Mouse (Mus musculus) limb, embryonic 13.5 days (tissue): ENCODE results near the gene Lrsam1. TPM values are rescaled to one million over a fixed set of nuclear protein-coding genes. Genes with fewer than 3 reads are reported as not detected.

Experiments used
- ATAC-seq: fragments of 200-750 bp; cut with Nextera tagmentation; 2 replicates; pipeline ENCODE4 v1.8.0; 2017; ENCODE audit warnings: low read depth, moderate number of reproducible peaks, moderate TSS enrichment; ENCODE audit not compliant: low FRiP score
- H3K27ac ChIP-seq: fragments of 300-500 bp; sonication (generic); 2 replicates; pipeline ENCODE4 v1.5.1; 2015; ENCODE audit warnings: inconsistent platforms, mild to moderate bottlenecking, moderate library complexity
- H3K27me3 ChIP-seq: fragments of 300-500 bp; sonication (generic); 2 replicates; pipeline ENCODE4 v1.6.1; 2015; ENCODE audit warnings: mild to moderate bottlenecking, inconsistent platforms
- H3K36me3 ChIP-seq: fragments of 300-500 bp; sonication (generic); 2 replicates; pipeline ENCODE4 v1.6.1; 2015; ENCODE audit warnings: inconsistent platforms, mild to moderate bottlenecking, moderate library complexity
- H3K4me1 ChIP-seq: fragments of 300-500 bp; sonication (generic); 2 replicates; pipeline ENCODE4 v1.6.1; 2015; ENCODE audit warnings: inconsistent platforms
- H3K4me2 ChIP-seq: fragments of 300-500 bp; sonication (generic); replicated peaks from 2 replicates; pipeline ENCODE4 v1.6.1; 2015; ENCODE audit warnings: inconsistent platforms, mild to moderate bottlenecking, moderate library complexity
- H3K4me3 ChIP-seq: fragments of 300-500 bp; sonication (generic); 2 replicates; pipeline ENCODE4 v1.5.1; 2015; ENCODE audit warnings: moderate library complexity, mild to moderate bottlenecking, inconsistent platforms
- H3K9ac ChIP-seq: fragments of 300-500 bp; sonication (generic); 2 replicates; pipeline ENCODE4 v1.6.1; 2015; ENCODE audit warnings: mild to moderate bottlenecking, inconsistent platforms
- H3K9me3 ChIP-seq: fragments of 300-500 bp; sonication (generic); 2 replicates; pipeline ENCODE4 v1.6.1; 2016; ENCODE audit warnings: inconsistent platforms
- WGBS: fragments of 180-500 bp; shearing (Covaris S2); methylation state at CpG from one replicate; pipeline ENCODE4 v1.1.7; 2015; 5-methylcytosine and 5-hydroxymethylcytosine counted together
- polyA plus RNA-seq: library from polyadenylated mRNA; unstranded; fragments of >200 nt; fragmentation: Nextera tagmentation; extraction: Ambion mirVana; gene quantifications from 2 replicates; pipeline ENCODE4 v1.2.1, GENCODE M21; 2015

Lrsam1 gene
- polyA plus RNA-seq, 1 experiment from 2014 or later = 13.9 TPM

DNA sequence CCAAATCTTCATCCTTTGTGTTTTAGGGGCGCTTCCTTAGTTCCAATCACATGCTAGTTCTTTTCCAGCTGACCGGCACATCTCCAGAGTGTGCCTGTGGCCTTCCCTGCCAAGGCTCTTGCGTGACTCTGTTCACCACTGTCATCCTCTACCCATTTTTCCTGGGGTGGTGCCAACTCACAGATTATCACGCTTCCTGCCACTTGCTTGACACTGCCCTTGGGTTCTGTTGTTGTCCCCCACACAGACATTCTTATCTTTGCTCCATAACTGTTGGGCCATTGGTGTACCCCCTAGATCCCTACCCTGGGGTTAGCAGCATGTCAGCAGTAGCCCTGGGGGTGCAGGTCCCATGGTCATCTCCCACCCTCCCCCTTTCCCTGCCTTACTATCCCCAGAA, 57.9 kb downstream of the Lrsam1 start:
- Histone ChIP-seq H3K27me3 (no peaks in the 10 kb centered on the region), H3K36me3 (peaks cover 6% of the 10 kb centered on the region; the same call in 1 of the 2 replicates), H3K4me3 (no peak overlapping the region), H3K9ac (no peak overlapping the region), H3K4me1 (peaks cover 66% of the 10 kb centered on the region), H3K9me3 (no peaks in the 10 kb centered on the region), H3K27ac (no peak overlapping the region), H3K4me2 (no peak overlapping the region)
- WGBS = 92% methylated on average over 4 of the region's 4 CpGs
- no peak for ATAC-seq

DNA sequence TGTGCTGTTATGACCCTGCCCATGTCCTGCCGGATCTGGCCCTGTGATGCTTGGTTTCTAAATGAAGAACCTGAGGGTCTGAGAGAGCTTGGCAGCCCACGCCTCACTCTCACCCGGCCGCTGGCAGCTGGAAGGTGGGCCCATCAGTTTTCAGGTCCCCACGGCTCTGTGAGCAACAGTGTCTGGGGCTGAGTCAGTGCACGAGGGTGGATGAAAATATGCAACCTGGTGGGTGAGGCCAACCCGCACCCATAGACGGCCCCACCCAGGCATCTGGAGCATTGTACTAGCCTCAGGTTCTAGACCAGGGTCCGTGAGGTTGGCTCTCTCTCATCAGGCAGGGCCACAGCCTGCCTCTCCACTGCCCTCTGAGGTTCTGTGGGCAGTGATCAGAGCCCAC, 59.3 kb downstream of the Lrsam1 start:
- Histone ChIP-seq H3K9ac (no peak overlapping the region), H3K27me3 (no peaks in the 10 kb centered on the region), H3K36me3 (peaks cover 6% of the 10 kb centered on the region; the same call in 1 of the 2 replicates), H3K27ac (no peak overlapping the region), H3K4me3 (no peak overlapping the region), H3K4me1 (peaks cover 64% of the 10 kb centered on the region), H3K4me2 (no peak overlapping the region), H3K9me3 (no peaks in the 10 kb centered on the region)
- 73% methylated on average over 9 of the region's 9 CpGs for WGBS
- ATAC-seq = no peak

DNA sequence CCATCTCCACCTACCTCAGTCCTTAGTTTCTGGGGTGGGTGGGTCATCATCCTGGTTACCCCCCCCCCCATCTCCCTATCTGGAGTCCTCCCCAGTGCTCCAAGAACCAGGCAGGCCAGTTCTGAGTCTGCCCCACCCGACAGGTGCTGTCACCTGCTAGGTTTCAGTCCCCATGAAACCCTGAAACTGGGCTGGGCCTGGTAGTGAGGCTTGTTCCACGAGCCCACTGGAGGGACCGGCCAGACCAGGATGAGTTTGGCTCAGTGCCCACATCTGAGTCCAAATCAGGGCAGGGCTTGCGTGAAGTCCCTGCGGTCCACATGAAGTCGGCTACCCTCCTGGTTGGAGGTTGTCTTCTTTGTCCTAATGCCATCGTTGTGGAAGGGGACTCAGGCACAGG, 62.4 kb downstream of the Lrsam1 start:
- Histone ChIP-seq H3K27me3 (no peaks in the 10 kb centered on the region), H3K9me3 (no peaks in the 10 kb centered on the region), H3K4me2 (no peak overlapping the region), H3K4me1 (peaks cover 74% of the 10 kb centered on the region), H3K27ac (no peak overlapping the region), H3K4me3 (no peak overlapping the region), H3K36me3 (peaks cover 2% of the 10 kb centered on the region), H3K9ac (no peak overlapping the region)
- no peak for ATAC-seq
- WGBS = 72% methylated on average over 7 of the region's 7 CpGs

DNA sequence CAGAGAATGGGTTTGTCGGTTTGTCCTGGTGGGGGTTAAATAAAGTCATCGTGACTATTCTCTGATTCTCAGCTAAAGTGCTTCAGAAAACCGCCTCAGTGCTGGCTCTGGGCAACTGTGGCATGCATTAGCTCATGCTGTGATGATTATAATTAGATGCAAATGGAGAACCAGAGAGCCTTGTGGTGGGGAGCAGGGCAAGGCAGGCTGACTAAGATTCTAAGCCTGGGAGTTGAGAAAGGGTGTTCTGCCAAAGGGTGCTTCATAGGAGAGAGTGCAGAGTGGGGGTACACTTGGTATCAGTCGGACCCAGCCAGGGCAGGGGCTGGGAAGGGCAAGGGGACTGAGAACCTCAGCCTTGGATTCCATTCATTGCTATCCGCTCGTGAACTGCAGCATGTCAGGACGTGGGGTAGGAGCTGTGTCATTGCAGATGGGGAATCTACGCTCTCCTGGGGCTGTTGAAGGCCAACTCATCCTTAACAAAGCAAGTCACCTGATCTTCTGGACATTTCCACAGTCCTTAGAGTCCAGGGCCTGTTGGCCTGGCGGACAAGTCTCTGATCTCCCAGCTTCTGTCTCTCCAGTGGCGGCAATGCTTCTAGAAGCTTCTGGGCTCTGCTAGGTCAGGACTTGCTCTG, 64.8 kb downstream of the Lrsam1 start:
- no peak for ATAC-seq
- WGBS = 51% methylated on average over 10 of the region's 10 CpGs
- Histone ChIP-seq H3K27me3 (no peaks in the 10 kb centered on the region), H3K9ac (peak overlapping the region; percentile 43; the same call in 1 of the 2 replicates), H3K36me3 (peaks cover 22% of the 10 kb centered on the region), H3K4me3 (no peak overlapping the region), H3K4me2 (no peak overlapping the region), H3K9me3 (no peaks in the 10 kb centered on the region), H3K27ac (peak overlapping the region; percentile 10; the same call in 1 of the 2 replicates), H3K4me1 (peaks cover 75% of the 10 kb centered on the region)

DNA sequence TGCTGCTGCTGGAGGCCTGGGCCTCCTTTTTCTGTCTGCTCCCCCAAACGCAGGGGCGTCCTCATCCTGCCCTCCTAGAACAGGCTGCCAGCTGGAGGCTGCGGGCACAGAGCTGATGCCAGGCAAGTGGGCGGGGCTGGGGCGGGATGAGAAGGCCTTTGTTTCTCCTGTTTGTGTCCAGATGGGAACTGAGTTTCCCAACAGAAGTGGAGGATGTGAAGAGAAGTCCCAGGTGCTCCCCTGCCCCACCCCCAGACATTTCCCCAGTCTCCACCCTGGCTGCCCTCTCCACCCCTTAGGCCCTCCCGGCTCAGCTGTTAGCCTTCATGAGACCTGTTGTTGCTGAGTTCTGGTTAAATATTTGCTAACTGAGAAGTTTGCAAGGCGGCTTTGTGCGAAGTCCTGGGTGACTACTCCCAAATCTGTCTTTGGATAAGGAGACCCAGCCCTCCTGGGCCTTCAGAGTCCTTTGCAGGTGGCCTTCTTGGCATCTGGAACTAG, 65.8 kb downstream of the Lrsam1 start:
- Histone ChIP-seq H3K4me3 (no peak overlapping the region), H3K9ac (no peak overlapping the region; the same call in 1 of the 2 replicates), H3K36me3 (peaks cover 25% of the 10 kb centered on the region), H3K4me2 (no peak overlapping the region), H3K27ac (no peak overlapping the region), H3K27me3 (no peaks in the 10 kb centered on the region), H3K4me1 (peaks cover 67% of the 10 kb centered on the region), H3K9me3 (no peaks in the 10 kb centered on the region)
- ATAC-seq = no peak
- 56% methylated on average over 8 of the region's 8 CpGs for WGBS

DNA sequence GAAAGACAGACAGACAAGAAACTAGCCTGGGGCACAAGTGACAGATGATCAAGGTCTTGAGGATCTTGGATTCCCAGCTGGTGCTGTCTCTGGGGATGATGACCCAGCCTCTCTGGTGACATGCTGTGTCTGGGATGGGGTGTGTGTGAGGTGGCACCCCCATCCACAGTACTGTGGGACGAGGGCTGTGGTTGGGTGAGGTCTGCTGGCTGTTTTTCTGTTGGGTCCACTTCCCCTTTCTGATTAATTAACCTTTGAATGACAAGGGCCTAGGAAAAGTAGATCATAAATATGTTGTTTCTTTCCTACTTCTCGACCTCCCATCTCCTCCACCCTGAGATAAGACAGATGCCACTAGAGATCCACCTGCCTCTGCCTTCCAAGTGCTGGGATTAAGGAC, 67.3 kb downstream of the Lrsam1 start:
- ATAC-seq = no peak
- H3K9ac ChIP-seq = no peak overlapping the region; the same call in 1 of the 2 replicates
- H3K4me1 ChIP-seq = peaks cover 70% of the 10 kb centered on the region
- H3K36me3 ChIP-seq = peaks cover 25% of the 10 kb centered on the region
- H3K27me3 ChIP-seq = no peaks in the 10 kb centered on the region
- H3K4me3 ChIP-seq = no peak overlapping the region
- 67% methylated on average over 2 of the region's 2 CpGs for WGBS
- H3K4me2 ChIP-seq = no peak overlapping the region
- H3K27ac ChIP-seq = peak overlapping the region; percentile 63
- no peaks in the 10 kb centered on the region for H3K9me3 ChIP-seq

DNA sequence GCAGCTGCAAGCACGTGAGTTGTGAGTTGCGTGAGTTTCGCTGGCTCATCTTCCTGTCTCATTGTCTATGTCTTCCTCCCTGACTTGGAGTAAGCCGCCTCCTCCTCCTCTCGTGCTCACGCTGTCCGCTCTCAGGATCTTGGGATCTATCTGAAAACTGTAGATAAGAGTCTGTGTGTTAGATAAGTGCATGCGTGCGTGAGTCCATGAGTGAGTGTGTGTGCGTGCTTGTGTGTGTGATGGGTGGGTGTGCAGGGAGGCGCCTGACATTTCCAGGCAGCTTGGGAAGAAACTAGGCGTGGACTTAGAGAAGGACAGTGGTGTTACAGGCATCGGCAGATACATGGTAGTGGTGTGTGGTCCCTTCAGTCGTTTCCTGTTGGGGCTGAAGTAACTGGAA, 68.9 kb downstream of the Lrsam1 start:
- Histone ChIP-seq H3K9me3 (no peaks in the 10 kb centered on the region), H3K9ac (no peak overlapping the region), H3K4me1 (peaks cover 71% of the 10 kb centered on the region), H3K27ac (peak overlapping the region; percentile 33; the same call in 1 of the 2 replicates), H3K27me3 (no peaks in the 10 kb centered on the region), H3K4me3 (no peak overlapping the region), H3K36me3 (peaks cover 25% of the 10 kb centered on the region), H3K4me2 (no peak overlapping the region)
- ATAC-seq = no peak
- 86% methylated on average over 14 of the region's 14 CpGs for WGBS

DNA sequence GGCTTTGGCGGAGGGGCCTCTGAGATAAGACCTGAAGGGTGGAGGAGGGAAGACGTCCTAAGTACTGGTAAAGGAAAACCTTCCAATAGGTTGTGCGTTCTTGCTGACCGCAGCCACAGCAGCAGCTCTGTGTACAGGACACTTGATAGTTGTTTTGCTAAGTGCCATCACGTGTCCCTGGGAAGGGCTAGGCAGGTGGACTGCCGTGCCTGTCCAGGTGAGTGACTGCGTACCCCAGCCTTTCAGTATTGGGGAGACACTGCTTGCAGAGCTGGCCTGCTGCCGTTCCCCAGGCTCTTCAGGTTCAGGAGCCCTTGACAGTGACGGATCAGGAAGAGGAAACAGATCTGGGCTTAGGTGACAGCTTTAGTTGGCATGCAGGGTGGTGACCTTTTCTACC, 70.1 kb downstream of the Lrsam1 start:
- Histone ChIP-seq H3K9ac (no peak overlapping the region), H3K4me2 (no peak overlapping the region), H3K27me3 (no peaks in the 10 kb centered on the region), H3K36me3 (peaks cover 25% of the 10 kb centered on the region), H3K9me3 (no peaks in the 10 kb centered on the region), H3K4me1 (peaks cover 68% of the 10 kb centered on the region), H3K27ac (no peak overlapping the region), H3K4me3 (no peak overlapping the region)
- WGBS = 70% methylated on average over 9 of the region's 9 CpGs
- ATAC-seq = no peak

DNA sequence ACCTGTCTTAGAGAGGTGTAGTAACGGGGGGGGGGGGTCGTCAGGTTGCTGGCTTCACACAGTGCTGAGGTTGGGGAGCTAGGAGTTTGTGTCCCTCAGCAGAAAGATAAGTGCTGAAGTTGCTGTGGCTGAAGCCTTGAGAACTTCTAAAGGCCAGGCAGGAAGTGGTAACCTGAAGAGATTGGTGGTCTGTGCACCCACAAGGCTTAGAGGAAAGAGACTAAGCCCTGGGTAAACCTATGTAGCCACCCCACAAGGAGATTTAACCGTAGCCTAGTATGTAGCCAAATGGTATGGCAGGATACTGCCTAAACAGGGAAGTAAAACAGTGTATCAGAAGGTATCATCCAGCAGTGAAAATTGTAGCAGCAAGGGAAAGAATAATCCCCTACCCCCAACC, 71.1 kb downstream of the Lrsam1 start:
- H3K4me3 ChIP-seq = no peak overlapping the region
- peaks cover 25% of the 10 kb centered on the region for H3K36me3 ChIP-seq
- H3K4me1 ChIP-seq = peaks cover 64% of the 10 kb centered on the region
- H3K4me2 ChIP-seq = no peak overlapping the region
- H3K27me3 ChIP-seq = no peaks in the 10 kb centered on the region
- H3K9me3 ChIP-seq = no peaks in the 10 kb centered on the region
- WGBS = 89% methylated on average over 3 of the region's 3 CpGs
- H3K27ac ChIP-seq = no peak overlapping the region
- H3K9ac ChIP-seq = no peak overlapping the region
- ATAC-seq = no peak

DNA sequence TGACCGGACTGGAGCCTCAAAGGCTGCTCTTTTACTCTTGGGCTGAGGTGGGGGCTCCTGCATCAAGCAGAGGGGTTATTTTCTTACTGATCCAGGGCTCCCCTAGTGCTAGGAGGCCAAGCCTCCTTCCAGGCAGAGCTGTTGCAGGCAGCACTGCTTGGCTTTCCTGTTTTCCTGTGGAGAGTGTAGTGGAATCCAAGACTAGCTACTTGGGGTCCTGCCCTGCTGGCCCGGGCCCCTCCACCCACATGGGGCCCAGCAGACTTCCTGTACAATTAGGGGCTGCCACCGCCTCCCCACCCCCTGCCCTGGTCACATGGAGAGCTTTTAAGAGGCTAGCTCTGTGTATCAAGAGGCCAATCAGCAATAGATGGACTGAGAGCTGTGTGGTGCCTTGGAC, 72.9 kb downstream of the Lrsam1 start:
- peak overlapping the region; percentile 83 for H3K27ac ChIP-seq
- 14% methylated on average over 3 of the region's 3 CpGs for WGBS
- H3K4me3 ChIP-seq = no peak overlapping the region
- H3K9ac ChIP-seq = peak overlapping the region; percentile 56; the same call in 1 of the 2 replicates
- peaks cover 67% of the 10 kb centered on the region for H3K4me1 ChIP-seq
- H3K36me3 ChIP-seq = peaks cover 21% of the 10 kb centered on the region
- no peaks in the 10 kb centered on the region for H3K27me3 ChIP-seq
- peak; percentile 74 for ATAC-seq
- no peaks in the 10 kb centered on the region for H3K9me3 ChIP-seq
- 0 out of 2 replicates have a peak overlapping the region, but pooled peaks have one; percentile 21 for H3K4me2 ChIP-seq

DNA sequence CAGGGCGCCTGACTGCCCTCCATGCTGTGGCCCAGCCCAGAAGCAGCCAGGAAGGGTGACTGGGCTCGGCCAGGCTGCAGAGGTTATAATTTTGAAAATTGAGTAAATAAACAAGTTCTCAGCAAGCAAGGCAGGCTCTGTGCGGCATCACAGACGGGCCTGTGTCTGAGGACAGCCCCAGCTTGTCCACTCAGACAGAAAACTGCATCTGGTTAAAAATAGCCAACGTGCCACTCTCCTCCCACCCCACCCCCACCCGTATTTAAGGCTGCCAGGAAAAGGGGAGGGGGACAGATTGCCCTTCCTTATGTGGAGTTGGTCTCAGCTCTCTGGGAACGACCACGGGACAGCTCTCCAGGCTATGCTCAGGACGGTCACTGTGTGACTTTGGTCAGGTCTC, 73.4 kb downstream of the Lrsam1 start:
- Histone ChIP-seq H3K4me1 (peaks cover 67% of the 10 kb centered on the region), H3K4me2 (peak overlapping the region; percentile 21; the same call in 1 of the 2 replicates), H3K4me3 (no peak overlapping the region), H3K9ac (peak overlapping the region; percentile 56; the same call in 1 of the 2 replicates), H3K27ac (peak overlapping the region; percentile 83), H3K9me3 (no peaks in the 10 kb centered on the region), H3K27me3 (no peaks in the 10 kb centered on the region), H3K36me3 (peaks cover 16% of the 10 kb centered on the region)
- 8% methylated on average over 9 of the region's 9 CpGs for WGBS
- peak; percentile 38 for ATAC-seq

DNA sequence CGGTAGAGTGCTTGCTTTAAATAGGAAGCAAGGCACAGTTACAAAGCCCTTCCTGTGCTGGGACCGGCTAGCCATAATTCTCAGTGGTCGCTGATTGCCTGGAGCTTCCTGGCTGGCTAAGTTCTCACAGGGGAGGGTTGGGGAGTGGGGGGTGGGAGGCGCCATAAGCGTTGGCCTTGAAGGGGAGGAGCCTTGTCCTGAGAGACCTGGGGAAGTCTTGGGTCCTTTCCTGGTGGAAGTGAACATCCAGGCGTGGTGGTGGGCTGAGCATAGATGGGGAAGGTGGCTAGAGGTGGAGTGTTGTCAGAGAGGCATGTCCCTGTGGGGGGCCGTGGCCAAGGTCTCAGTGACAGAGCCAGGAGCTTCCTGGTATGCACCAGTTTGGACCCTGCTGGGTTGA, 76.7 kb downstream of the Lrsam1 start:
- Histone ChIP-seq H3K27ac (peak overlapping the region; percentile 29; the same call in 1 of the 2 replicates), H3K4me2 (peak overlapping the region; percentile 5; the same call in 1 of the 2 replicates), H3K9me3 (no peaks in the 10 kb centered on the region), H3K27me3 (no peaks in the 10 kb centered on the region), H3K9ac (no peak overlapping the region), H3K36me3 (no peaks in the 10 kb centered on the region), H3K4me1 (peaks cover 90% of the 10 kb centered on the region), H3K4me3 (no peak overlapping the region)
- ATAC-seq = no peak
- 20% methylated on average over 7 of the region's 7 CpGs for WGBS
